In the genomic region with DNA sequence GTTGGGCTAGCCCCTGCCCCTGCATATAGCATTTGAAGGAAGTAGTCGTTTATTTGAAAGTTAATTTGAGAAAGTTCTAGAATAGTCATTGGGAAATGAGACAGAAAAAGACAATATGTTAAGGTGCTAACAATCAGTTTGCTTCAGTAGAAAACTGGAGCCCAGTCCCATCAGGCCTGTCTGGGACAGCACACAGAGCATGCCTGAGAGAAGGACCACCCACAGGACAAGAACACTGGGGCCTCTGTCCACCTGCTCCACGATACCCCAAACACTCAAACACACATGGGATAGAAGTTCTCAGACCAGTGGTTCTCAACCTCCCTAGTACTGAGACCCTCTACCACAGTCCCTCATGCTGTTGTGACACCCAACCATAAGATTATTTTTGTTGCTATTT, we compare ENCODE assay signal across 17 mouse cellular contexts.
"Had no signal": no experiment of that assay in that cellular context is flagged by ENCODE, and none has a peak within 500 bp of the region (broad histone marks: within the 10 kb centered on the region; RNA-seq: fewer than 3 reads in every experiment).

No protein-coding gene starts in this region.

- DNase-seq: lung, adult 18-20 months; lung, embryonic 14.5 days; lung, postnatal 10 days; lung, postnatal 4 days; midbrain, embryonic 14.5 days; right cerebral cortex, postnatal 14 days; thymus, adult 2 months; thymus, postnatal 25 days; thymus, postnatal 4 days had no signal

- H3K27ac ChIP-seq: liver, embryonic 14.5 days; midbrain, embryonic 10.5 days; midbrain, embryonic 12.5 days; neural tube, embryonic 12.5 days; stomach, embryonic 15.5 days; stomach, postnatal 0 days had no signal

- H3K36me3 ChIP-seq: midbrain, embryonic 10.5 days; midbrain, embryonic 12.5 days; neural tube, embryonic 12.5 days; stomach, embryonic 15.5 days had no signal

- H3K4me3 ChIP-seq: midbrain, embryonic 10.5 days; midbrain, embryonic 12.5 days; myocyte; neural tube, embryonic 12.5 days; stomach, embryonic 15.5 days had no signal

- H3K27me3 ChIP-seq: midbrain, embryonic 12.5 days; stomach, embryonic 15.5 days had no signal

- H3K9ac ChIP-seq: liver, embryonic 14.5 days; lung, embryonic 14.5 days; midbrain, embryonic 12.5 days; neural tube, embryonic 12.5 days; stomach, embryonic 15.5 days had no signal

- ATAC-seq: midbrain, embryonic 16.5 days had no signal

- H3K4me2 ChIP-seq: lung, embryonic 14.5 days; midbrain, embryonic 12.5 days; neural tube, embryonic 12.5 days; stomach, embryonic 15.5 days had no signal

- H3K9me3 ChIP-seq: midbrain, embryonic 10.5 days; neural tube, embryonic 12.5 days; stomach, embryonic 15.5 days had no signal
